Mouse (Mus musculus): ENCODE results near the gene Gm11437. TPM values are rescaled to one million over a fixed set of nuclear protein-coding genes. Genes with fewer than 3 reads are reported as not detected.

Gene Gm11437
- polyA plus RNA-seq, 1 experiment from 2014 or later = not detected

- Histone ChIP-seq H3K9ac (no peak overlapping the region), H3K27ac (ENCODE audit: poor library complexity, severe bottlenecking) (no peak overlapping the region), H3K36me3 (no peaks in the 10 kb centered on the region), H3K4me1 (replicated peaks) (peaks cover 3% of the 10 kb centered on the region; the same call in 1 of the 2 replicates), H3K4me2 (no peak overlapping the region), H3K27me3 (replicated peaks) (no peaks in the 10 kb centered on the region), H3K9me3 (replicated peaks) (no peaks in the 10 kb centered on the region), H3K4me3 (no peak overlapping the region)
- no peak for ATAC-seq (ENCODE audit: insufficient number of reproducible peaks, low FRiP score)
- WGBS = 49% methylated on average over 2 of the region's 2 CpGs
Measured at GRCm38 (mm10) chr11:84141752-84142151, 25.5 kb downstream of the Gm11437 start.

DNA sequence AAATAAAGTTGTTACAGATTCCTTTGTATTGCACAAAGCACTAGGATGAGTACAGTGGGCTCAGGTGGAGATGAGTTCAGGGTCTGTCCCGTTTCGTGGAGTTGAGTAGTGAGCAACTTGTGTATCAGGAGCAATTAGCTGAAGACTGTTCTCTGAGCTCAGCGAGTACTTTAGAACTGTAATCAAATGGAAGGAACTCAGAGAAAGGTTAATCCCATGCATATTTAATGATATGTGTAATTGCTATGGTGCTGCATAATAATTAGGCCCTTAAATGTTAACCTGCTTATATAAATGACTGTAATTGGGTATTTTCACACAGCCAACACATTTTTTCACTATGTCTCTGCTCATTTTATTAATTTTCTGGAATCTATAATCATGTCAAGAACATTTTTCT lies 30.8 kb downstream of the Gm11437 start:
- Histone ChIP-seq H3K27ac (ENCODE audit: poor library complexity, severe bottlenecking) (no peak overlapping the region), H3K4me1 (replicated peaks) (peaks cover 3% of the 10 kb centered on the region; the same call in 1 of the 2 replicates), H3K4me2 (no peak overlapping the region), H3K27me3 (replicated peaks) (peaks cover 4% of the 10 kb centered on the region; the same call in 1 of the 2 replicates), H3K9ac (no peak overlapping the region), H3K9me3 (replicated peaks) (no peaks in the 10 kb centered on the region), H3K4me3 (no peak overlapping the region), H3K36me3 (no peaks in the 10 kb centered on the region)
- ATAC-seq (ENCODE audit: insufficient number of reproducible peaks, low FRiP score) = no peak
- WGBS = 81% methylated on average over 3 of the region's 3 CpGs

- H3K9me3 ChIP-seq (replicated peaks) = no peaks in the 10 kb centered on the region
- no peak overlapping the region for H3K4me2 ChIP-seq
- H3K36me3 ChIP-seq = no peaks in the 10 kb centered on the region
- no peak overlapping the region for H3K27ac ChIP-seq (ENCODE audit: poor library complexity, severe bottlenecking)
- H3K9ac ChIP-seq = no peak overlapping the region
- no peak for ATAC-seq (ENCODE audit: insufficient number of reproducible peaks, low FRiP score)
- WGBS = 86% methylated on average over 2 of the region's 2 CpGs
- no peak overlapping the region for H3K4me3 ChIP-seq
- peaks cover 3% of the 10 kb centered on the region; the same call in 1 of the 2 replicates for H3K4me1 ChIP-seq (replicated peaks)
- H3K27me3 ChIP-seq (replicated peaks) = peaks cover 4% of the 10 kb centered on the region; the same call in 1 of the 2 replicates
Measured at GRCm38 (mm10) chr11:84134331-84134860, 32.9 kb downstream of the Gm11437 start.

DNA sequence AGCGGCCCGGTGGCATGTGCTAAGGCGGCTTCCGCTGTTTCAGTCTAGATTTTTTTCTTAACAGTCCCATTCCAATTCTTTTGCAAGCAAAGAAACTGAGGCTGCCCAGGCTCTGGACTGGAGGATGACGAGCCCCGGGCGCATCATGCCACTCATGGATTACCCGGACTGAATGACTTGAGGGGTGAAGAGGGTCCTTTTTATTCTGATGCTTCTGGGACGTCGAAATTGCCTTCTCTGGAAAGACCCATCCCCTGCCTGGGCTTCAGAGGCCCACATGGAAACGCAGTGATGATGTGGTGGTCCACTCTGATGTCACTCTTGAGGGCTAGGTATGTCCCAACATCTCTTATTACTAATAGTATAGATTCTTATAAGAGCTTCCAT lies 37.5 kb downstream of the Gm11437 start:
- Histone ChIP-seq H3K4me1 (replicated peaks) (peaks cover 6% of the 10 kb centered on the region; the same call in 1 of the 2 replicates), H3K9me3 (replicated peaks) (no peaks in the 10 kb centered on the region), H3K9ac (peak overlapping the region; percentile 91), H3K4me2 (peak overlapping the region; percentile 85), H3K36me3 (peaks cover 22% of the 10 kb centered on the region), H3K27me3 (replicated peaks) (peaks cover 4% of the 10 kb centered on the region; the same call in 1 of the 2 replicates), H3K27ac (ENCODE audit: poor library complexity, severe bottlenecking) (no peak overlapping the region), H3K4me3 (peak overlapping the region; percentile 92)
- WGBS = 8% methylated on average over 11 of the region's 11 CpGs
- ATAC-seq (ENCODE audit: insufficient number of reproducible peaks, low FRiP score) = no peak

DNA sequence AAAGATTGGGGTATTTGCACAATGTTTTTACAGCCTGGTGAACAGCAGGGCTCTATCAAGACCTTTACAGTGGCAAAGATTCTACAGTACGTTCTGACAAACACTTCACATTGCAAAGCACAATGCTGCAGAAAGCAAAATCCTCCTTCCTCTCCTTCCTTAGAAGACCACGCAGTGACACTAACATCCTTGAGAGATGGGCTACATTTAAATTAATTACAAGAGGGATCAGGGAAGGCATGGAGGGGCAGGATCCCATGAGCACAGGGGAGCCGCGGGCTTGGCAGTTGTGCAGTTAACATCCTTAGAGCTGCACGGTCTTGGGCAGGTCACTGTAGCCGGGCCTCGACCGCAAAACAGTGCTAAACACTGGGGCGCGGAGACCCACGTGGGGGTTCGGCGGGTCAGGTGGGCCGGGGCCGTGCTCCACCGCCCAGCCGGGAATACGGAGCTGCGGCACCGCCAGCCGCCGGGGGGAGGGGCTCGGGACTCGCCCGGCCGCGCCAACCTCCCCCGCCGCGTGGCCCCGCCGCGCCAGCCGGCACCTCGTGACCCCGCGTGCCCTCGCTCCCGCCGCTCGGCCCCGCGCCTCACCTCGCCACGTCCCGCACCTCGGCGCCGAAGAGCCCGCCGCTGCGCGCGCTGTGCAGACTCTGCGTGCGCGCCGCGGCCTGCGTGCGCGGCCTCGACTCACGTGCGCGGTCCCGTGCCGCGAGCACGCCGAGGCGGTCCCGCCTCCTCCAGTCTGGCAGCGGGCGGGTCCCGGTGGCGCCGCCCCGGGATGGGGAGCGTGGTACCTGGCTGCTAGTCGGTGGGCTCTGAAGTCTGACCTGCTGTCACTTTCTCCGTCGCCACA lies 38.1 kb downstream of the Gm11437 start, which contains the start of the genes Tada2a and Acaca:
Gene Tada2a, minus strand, starts transcription at position 658 of the 856 bp plus-strand sequence.
Gene Acaca, plus strand, starts transcription at position 730 of the 856 bp plus-strand sequence.
- H3K27ac ChIP-seq (ENCODE audit: poor library complexity, severe bottlenecking) = peak within 1 kb of the TSS; percentile 38; the same call in 1 of the 2 replicates
- H3K9ac ChIP-seq = peak within 1 kb of the TSS; percentile 91
- peak; percentile 95 for ATAC-seq (ENCODE audit: insufficient number of reproducible peaks, low FRiP score)
- peaks cover 4% of the 10 kb centered on the region; the same call in 1 of the 2 replicates for H3K27me3 ChIP-seq (replicated peaks)
- peak within 1 kb of the TSS; percentile 92 for H3K4me3 ChIP-seq
- H3K4me1 ChIP-seq (replicated peaks) = peaks cover 6% of the 10 kb centered on the region; the same call in 1 of the 2 replicates
- H3K36me3 ChIP-seq = peaks cover 27% of the 10 kb centered on the region
- peak within 1 kb of the TSS; percentile 85 for H3K4me2 ChIP-seq
- WGBS = under 1% methylated on average over 78 of the region's 83 CpGs
- no peaks in the 10 kb centered on the region for H3K9me3 ChIP-seq (replicated peaks)

- H3K27ac ChIP-seq (ENCODE audit: poor library complexity, severe bottlenecking) = no peak overlapping the region
- peaks cover 6% of the 10 kb centered on the region; the same call in 1 of the 2 replicates for H3K4me1 ChIP-seq (replicated peaks)
- H3K9me3 ChIP-seq (replicated peaks) = no peaks in the 10 kb centered on the region
- H3K4me3 ChIP-seq = no peak overlapping the region
- 0 out of 2 replicates have a peak overlapping the region, but pooled peaks have one; percentile 85 for H3K4me2 ChIP-seq
- H3K9ac ChIP-seq = no peak overlapping the region
- H3K36me3 ChIP-seq = peaks cover 32% of the 10 kb centered on the region
- no peak for ATAC-seq (ENCODE audit: insufficient number of reproducible peaks, low FRiP score)
- WGBS = 83% methylated on average over 4 of the region's 4 CpGs
- peaks cover 4% of the 10 kb centered on the region; the same call in 1 of the 2 replicates for H3K27me3 ChIP-seq (replicated peaks)
Measured at GRCm38 (mm10) chr11:84127977-84128376, 39.3 kb downstream of the Gm11437 start.

- WGBS = 75% methylated on average over 12 of the region's 12 CpGs
- Histone ChIP-seq H3K27ac (ENCODE audit: poor library complexity, severe bottlenecking) (no peak overlapping the region), H3K4me1 (replicated peaks) (0 out of 2 replicates have a peak, but pooled peaks cover 6% of the 10 kb centered on the region), H3K4me3 (no peak overlapping the region), H3K36me3 (peaks cover 74% of the 10 kb centered on the region), H3K9me3 (replicated peaks) (no peaks in the 10 kb centered on the region), H3K27me3 (replicated peaks) (no peaks in the 10 kb centered on the region), H3K4me2 (no peak overlapping the region), H3K9ac (no peak overlapping the region)
- no peak for ATAC-seq (ENCODE audit: insufficient number of reproducible peaks, low FRiP score)
Measured at GRCm38 (mm10) chr11:84121051-84121956, 46.0 kb downstream of the Gm11437 start.

- Histone ChIP-seq H3K4me1 (replicated peaks) (peaks cover 15% of the 10 kb centered on the region; the same call in 1 of the 2 replicates), H3K36me3 (peaks cover 59% of the 10 kb centered on the region), H3K4me3 (no peak overlapping the region), H3K27ac (ENCODE audit: poor library complexity, severe bottlenecking) (no peak overlapping the region), H3K27me3 (replicated peaks) (no peaks in the 10 kb centered on the region), H3K9ac (no peak overlapping the region), H3K9me3 (replicated peaks) (no peaks in the 10 kb centered on the region), H3K4me2 (no peak overlapping the region)
- ATAC-seq (ENCODE audit: insufficient number of reproducible peaks, low FRiP score) = no peak
- WGBS = 85% methylated on average over 4 of the region's 4 CpGs
Measured at GRCm38 (mm10) chr11:84117431-84117830, 49.8 kb downstream of the Gm11437 start.

- 68% methylated on average over 2 of the region's 2 CpGs for WGBS
- Histone ChIP-seq H3K4me1 (replicated peaks) (peaks cover 9% of the 10 kb centered on the region; the same call in 1 of the 2 replicates), H3K4me2 (no peak overlapping the region), H3K27ac (ENCODE audit: poor library complexity, severe bottlenecking) (no peak overlapping the region), H3K36me3 (peaks cover 52% of the 10 kb centered on the region), H3K9me3 (replicated peaks) (no peaks in the 10 kb centered on the region), H3K4me3 (no peak overlapping the region), H3K27me3 (replicated peaks) (no peaks in the 10 kb centered on the region), H3K9ac (no peak overlapping the region)
- ATAC-seq (ENCODE audit: insufficient number of reproducible peaks, low FRiP score) = no peak
Measured at GRCm38 (mm10) chr11:84116221-84116620, 51.1 kb downstream of the Gm11437 start.

GRCm38 (mm10) chr11:84115646-84116045 lies 51.6 kb downstream of the Gm11437 start:
- H3K27me3 ChIP-seq (replicated peaks) = no peaks in the 10 kb centered on the region
- 65% methylated on average over 9 of the region's 9 CpGs for WGBS
- no peak overlapping the region for H3K9ac ChIP-seq
- no peak overlapping the region for H3K27ac ChIP-seq (ENCODE audit: poor library complexity, severe bottlenecking)
- H3K9me3 ChIP-seq (replicated peaks) = no peaks in the 10 kb centered on the region
- peaks cover 52% of the 10 kb centered on the region for H3K36me3 ChIP-seq
- H3K4me3 ChIP-seq = no peak overlapping the region
- no peak for ATAC-seq (ENCODE audit: insufficient number of reproducible peaks, low FRiP score)
- peaks cover 9% of the 10 kb centered on the region; the same call in 1 of the 2 replicates for H3K4me1 ChIP-seq (replicated peaks)
- no peak overlapping the region for H3K4me2 ChIP-seq

Data from heart, embryonic 12.5 days (tissue).